Mouse (Mus musculus) G1E (cell line): ENCODE results near the gene Ak5. TPM values are rescaled to one million over a fixed set of nuclear protein-coding genes. Genes with fewer than 3 reads are reported as not detected.

Source experiments
- ATAC-seq: 2 replicates; pipeline ENCODE4 v1.8.0; 2016; ENCODE audit warnings: mild to moderate bottlenecking; ENCODE audit not compliant: insufficient number of reproducible peaks, poor library complexity, low FRiP score, severe bottlenecking; ENCODE audit errors: extremely low read depth
- DNase-seq: peaks from one replicate; pipeline ENCODE4 v3.0.0; 2012; ENCODE audit warnings: low spot score
- H3K27me3 ChIP-seq: 2 replicates; pipeline ENCODE4 v1.6.1; 2012; ENCODE audit warnings: mild to moderate bottlenecking, low read length, inconsistent platforms; ENCODE audit not compliant: insufficient read depth
- H3K36me3 ChIP-seq: replicated peaks from 2 replicates; pipeline ENCODE3; 2012; ENCODE audit warnings: mild to moderate bottlenecking, inconsistent platforms
- H3K4me1 ChIP-seq: 2 replicates; pipeline ENCODE4 v1.6.1; 2012; ENCODE audit warnings: low read depth, low read length, inconsistent platforms, mixed read lengths; ENCODE audit not compliant: insufficient read depth
- H3K4me3 ChIP-seq: 2 replicates; pipeline ENCODE4 v1.5.1; 2012; ENCODE audit warnings: low read depth, mild to moderate bottlenecking, inconsistent platforms, low read length, moderate library complexity, mixed read lengths
- H3K9me3 ChIP-seq: replicated peaks from 2 replicates; pipeline ENCODE4 v1.6.1; 2012; ENCODE audit warnings: inconsistent platforms
- CTCF ChIP-seq: IDR thresholded peaks from 2 replicates; pipeline ENCODE4 v1.5.1; 2012; ENCODE audit warnings: low read depth, low read length, inconsistent platforms, mixed read lengths
- GATA1 ChIP-seq: IDR thresholded peaks from 2 replicates; pipeline ENCODE4 v1.6.1; 2012; ENCODE audit warnings: borderline replicate concordance, low read length, inconsistent platforms, mixed read lengths
- GATA2 ChIP-seq: IDR thresholded peaks from 2 replicates; pipeline ENCODE4 v1.6.1; 2012; ENCODE audit warnings: low read depth, low read length, inconsistent platforms, borderline replicate concordance
- POLR2AphosphoS5 ChIP-seq: IDR thresholded peaks from 2 replicates; pipeline ENCODE4 v1.6.1; 2012; ENCODE audit warnings: low read depth, low read length, inconsistent platforms; ENCODE audit not compliant: insufficient replicate concordance
- TAL1 ChIP-seq: conservative IDR thresholded peaks from 2 replicates; pipeline ENCODE4 v1.6.1; 2012; ENCODE audit warnings: low read depth, low read length, inconsistent platforms, mixed read lengths
- polyA plus RNA-seq: library from polyadenylated mRNA; stranded (reverse); fragments of >175 nt; gene quantifications from 2 replicates; pipeline ENCODE4 v1.2.3, GENCODE M21; 2012
- total RNA-seq, 2 experiments: library from RNA; stranded (forward) in 1 of 2; stranded (reverse) in 1 of 2; fragments of 200-1000 nt in 1 of 2; fragments of >200 nt in 1 of 2; fragmentation: Nextera tagmentation in 1 of 2; gene quantifications; 2 replicates each; pipeline ENCODE4 v1.2.3; 2014 to 2017

The Ak5 gene
- total and polyA plus RNA-seq, 3 experiments, result 0.11 TPM; not detected in 2

GRCm38 (mm10) chr3:152563833-152564232 is 104.3 kb downstream of the Ak5 start:
- ATAC-seq, result no peak
- Histone ChIP-seq H3K9me3 (no peaks in the 10 kb centered on the region), H3K4me3 (no peak overlapping the region), H3K36me3 (no peaks in the 10 kb centered on the region), H3K4me1 (no peaks in the 10 kb centered on the region; the same call in 1 of the 2 replicates), H3K27me3 (peaks cover 9% of the 10 kb centered on the region; the same call in 1 of the 2 replicates)
- no peak for DNase-seq
- TF ChIP-seq CTCF (no peak), GATA1 (no peak), TAL1 (no peak), POLR2AphosphoS5 (no peak), GATA2 (no peak)

GRCm38 (mm10) chr3:152561708-152562107 is 106.5 kb downstream of the Ak5 start:
- TF ChIP-seq GATA1 (no peak), POLR2AphosphoS5 (no peak), CTCF (no peak), TAL1 (no peak), GATA2 (no peak)

GRCm38 (mm10) chr3:152559295-152559694 is 108.9 kb downstream of the Ak5 start:
- peaks cover 4% of the 10 kb centered on the region for H3K4me1 ChIP-seq
- no peak overlapping the region for H3K4me3 ChIP-seq
- H3K36me3 ChIP-seq, result no peaks in the 10 kb centered on the region
- DNase-seq (no peak), ATAC-seq (no peak)
- no peak for TF ChIP-seq GATA2
- TF ChIP-seq GATA1, result no peak
- no peak for TF ChIP-seq CTCF
- TF ChIP-seq TAL1, result no peak
- no peak for TF ChIP-seq POLR2AphosphoS5
- no peaks in the 10 kb centered on the region for H3K9me3 ChIP-seq
- peaks cover 7% of the 10 kb centered on the region; the same call in 1 of the 2 replicates for H3K27me3 ChIP-seq

More at GRCm38 (mm10) chr3:152561708-152562107, 106.5 kb downstream of the Ak5 start:
- ATAC-seq, result no peak
- no peaks in the 10 kb centered on the region for H3K9me3 ChIP-seq
- no peak overlapping the region for H3K4me3 ChIP-seq
- H3K4me1 ChIP-seq, result peaks cover 4% of the 10 kb centered on the region
- peaks cover 7% of the 10 kb centered on the region; the same call in 1 of the 2 replicates for H3K27me3 ChIP-seq
- H3K36me3 ChIP-seq, result no peaks in the 10 kb centered on the region
- DNase-seq, result no peak

GRCm38 (mm10) chr3:152558106-152558505 is 110.1 kb downstream of the Ak5 start:
- no peak for ATAC-seq
- TF ChIP-seq CTCF (no peak), TAL1 (no peak), GATA1 (no peak), POLR2AphosphoS5 (no peak), GATA2 (no peak)

GRCm38 (mm10) chr3:152557659-152558058 is 110.5 kb downstream of the Ak5 start:
- H3K36me3 ChIP-seq, result no peaks in the 10 kb centered on the region
- no peaks in the 10 kb centered on the region; the same call in 1 of the 2 replicates for H3K27me3 ChIP-seq
- ATAC-seq (no peak; the same call in 1 of the 2 replicates), DNase-seq (peak; percentile 6)
- no peak overlapping the region for H3K4me3 ChIP-seq
- no peak for TF ChIP-seq CTCF
- H3K4me1 ChIP-seq, result peaks cover 4% of the 10 kb centered on the region
- no peaks in the 10 kb centered on the region for H3K9me3 ChIP-seq

More at GRCm38 (mm10) chr3:152558106-152558505, 110.1 kb downstream of the Ak5 start:
- peaks cover 4% of the 10 kb centered on the region for H3K4me1 ChIP-seq
- DNase-seq, result no peak
- no peak overlapping the region for H3K4me3 ChIP-seq
- H3K27me3 ChIP-seq, result no peaks in the 10 kb centered on the region
- H3K36me3 ChIP-seq, result no peaks in the 10 kb centered on the region
- no peaks in the 10 kb centered on the region for H3K9me3 ChIP-seq

- no peaks in the 10 kb centered on the region for H3K36me3 ChIP-seq
- H3K9me3 ChIP-seq, result no peaks in the 10 kb centered on the region
- DNase-seq, result no peak
- ATAC-seq, result no peak
- H3K27me3 ChIP-seq, result peaks cover 3% of the 10 kb centered on the region; the same call in 1 of the 2 replicates
- no peak overlapping the region for H3K4me3 ChIP-seq
- peaks cover 4% of the 10 kb centered on the region for H3K4me1 ChIP-seq
- TF ChIP-seq GATA2, result no peak
- no peak for TF ChIP-seq POLR2AphosphoS5
- TF ChIP-seq TAL1, result no peak
- TF ChIP-seq GATA1, result no peak
- no peak for TF ChIP-seq CTCF
Observed at GRCm38 (mm10) chr3:152556919-152557318, 111.2 kb downstream of the Ak5 start.
